Mouse (Mus musculus) monocyte, adult 5-6 weeks (primary cell): ENCODE data around the gene Rab22a. TPM values are rescaled to one million over a fixed set of nuclear protein-coding genes. Genes with fewer than 3 reads are reported as not detected.
A peak's percentile ranks its signal among the peaks of the same experiment; 100 is the strongest.
"Not testable (repeated sequence)": the region's sequence is repeated elsewhere in the genome, so short reads cannot be mapped to it uniquely, and the experiment has no call there.

ENCODE experiments used
- ATAC-seq: fragments of 153-309, 156-312 bp; replicated peaks from 2 replicates; pipeline ENCODE4 v1.8.0; 2017; ENCODE audit warnings: mild to moderate bottlenecking; ENCODE audit not compliant: low TSS enrichment, insufficient number of reproducible peaks, severe bottlenecking, poor library complexity, low FRiP score
- total RNA-seq: library from RNA; stranded (forward); fragments of 200-1000, 200-491, 200-594 nt; gene quantifications from 3 replicates; pipeline ENCODE4 v1.2.3, GENCODE M21; 2017

Rab22a gene
- total RNA-seq, 1 experiment from 2014 or later, result 15.2 TPM

- 0 out of 2 replicates have a peak, but pooled peaks have one; percentile 24 for ATAC-seq
These were observed 48.1 kb downstream of the Rab22a start for GRCm38 (mm10) chr2:173707626-173708025.

- ATAC-seq, result no peak
These were observed 50.6 kb downstream of the Rab22a start for GRCm38 (mm10) chr2:173710193-173710592.

GRCm38 (mm10) chr2:173712656-173713055, 53.1 kb downstream of the Rab22a start:
- ATAC-seq, result no peak

- ATAC-seq, result no peak
These were observed 53.7 kb downstream of the Rab22a start for GRCm38 (mm10) chr2:173713241-173713640.

GRCm38 (mm10) chr2:173714620-173715218, 55.2 kb downstream of the Rab22a start:
- no peak for ATAC-seq

GRCm38 (mm10) chr2:173716966-173717365, 57.4 kb downstream of the Rab22a start:
- ATAC-seq, result no peak

- not testable (repeated sequence) for ATAC-seq
These were observed 59.6 kb downstream of the Rab22a start, which contains the start of gene 1700010B08Rik for GRCm38 (mm10) chr2:173719115-173719514. 1700010B08Rik (plus strand) TSS chr2:173719415.

- no peak for ATAC-seq
These were observed 62.8 kb downstream of the Rab22a start for GRCm38 (mm10) chr2:173722251-173722857.

- no peak for ATAC-seq
These were observed 64.8 kb downstream of the Rab22a start for GRCm38 (mm10) chr2:173724382-173724781.

- ATAC-seq, result no peak
These were observed 65.6 kb downstream of the Rab22a start for GRCm38 (mm10) chr2:173724940-173725807.

- ATAC-seq, result no peak
These were observed 66.3 kb downstream of the Rab22a start for GRCm38 (mm10) chr2:173725819-173726218.

- no peak for ATAC-seq
These were observed 70.9 kb downstream of the Rab22a start for GRCm38 (mm10) chr2:173730444-173730966.

- no peak for ATAC-seq
These were observed 74.9 kb downstream of the Rab22a start for GRCm38 (mm10) chr2:173734426-173734825.

GRCm38 (mm10) chr2:173737222-173737989, 77.8 kb downstream of the Rab22a start, which contains the start of gene Vapb:
Vapb (plus strand) TSS chr2:173737511.
- ATAC-seq, result peak; percentile 94

GRCm38 (mm10) chr2:173738232-173738631, 78.7 kb downstream of the Rab22a start:
- no peak; the same call in 1 of the 2 replicates for ATAC-seq

- ATAC-seq, result no peak
These were observed 79.5 kb downstream of the Rab22a start for GRCm38 (mm10) chr2:173739107-173739506.

GRCm38 (mm10) chr2:173742090-173742489, 82.5 kb downstream of the Rab22a start:
- ATAC-seq, result no peak

- no peak for ATAC-seq
These were observed 83.2 kb downstream of the Rab22a start for GRCm38 (mm10) chr2:173742744-173743143.
